Mouse (Mus musculus) ES-Bruce4 (cell line): ENCODE results near the gene Sez6. TPM values are rescaled to one million over a fixed set of nuclear protein-coding genes. Genes with fewer than 3 reads are reported as not detected.
A peak's percentile ranks its signal among the peaks of the same experiment; 100 is the strongest.

Experiments used
- H3K27ac ChIP-seq: 2 replicates; pipeline ENCODE4 v1.5.1; 2012; ENCODE audit warnings: low read length, inconsistent platforms; ENCODE audit not compliant: insufficient read depth
- H3K27me3 ChIP-seq: 2 replicates; pipeline ENCODE4 v1.6.1; 2012; ENCODE audit warnings: mild to moderate bottlenecking, low read length, inconsistent platforms; ENCODE audit not compliant: control insufficient read depth, poor library complexity, insufficient read depth, severe bottlenecking
- H3K36me3 ChIP-seq: 2 replicates; pipeline ENCODE4 v1.6.1; 2012; ENCODE audit warnings: inconsistent platforms, mild to moderate bottlenecking, low read length, moderate library complexity; ENCODE audit not compliant: control insufficient read depth, poor library complexity, insufficient read depth, severe bottlenecking
- H3K4me1 ChIP-seq: one replicate; pipeline ENCODE4 v1.8.1; 2011; ENCODE audit warnings: low read length; ENCODE audit not compliant: control insufficient read depth, insufficient read depth
- H3K4me3 ChIP-seq: 2 replicates; pipeline ENCODE4 v1.5.1; 2011; ENCODE audit warnings: low read depth, mild to moderate bottlenecking, low read length
- H3K9ac ChIP-seq: 2 replicates; pipeline ENCODE4 v1.6.1; 2012; ENCODE audit warnings: low read depth, mild to moderate bottlenecking, inconsistent platforms; ENCODE audit not compliant: poor library complexity, severe bottlenecking
- H3K9me3 ChIP-seq: replicated peaks from 2 replicates; pipeline ENCODE4 v1.6.1; 2012; ENCODE audit warnings: mild to moderate bottlenecking, low read length, inconsistent platforms; ENCODE audit not compliant: control insufficient read depth, poor library complexity, insufficient read depth, severe bottlenecking
- CTCF ChIP-seq: IDR thresholded peaks from one replicate; pipeline ENCODE4 v1.8.1; 2011; ENCODE audit warnings: low read depth, low read length
- EP300 ChIP-seq: IDR thresholded peaks from 2 replicates; pipeline ENCODE4 v1.6.1; 2011; ENCODE audit warnings: low read depth, low read length; ENCODE audit not compliant: insufficient read depth
- POLR2A ChIP-seq: IDR thresholded peaks from one replicate; pipeline ENCODE4 v1.8.1; 2011; ENCODE audit warnings: low read length; ENCODE audit not compliant: insufficient read depth
- polyA plus RNA-seq: library from polyadenylated mRNA; stranded (reverse); fragments of >200 nt; gene quantifications from 2 replicates; pipeline ENCODE4 v1.2.4, GENCODE M21; 2011; ENCODE audit warnings: low read depth; ENCODE audit not compliant: missing spikeins, insufficient read depth, insufficient read length

The Sez6 gene
- polyA plus RNA-seq, 1 experiment = 0.57 TPM

DNA sequence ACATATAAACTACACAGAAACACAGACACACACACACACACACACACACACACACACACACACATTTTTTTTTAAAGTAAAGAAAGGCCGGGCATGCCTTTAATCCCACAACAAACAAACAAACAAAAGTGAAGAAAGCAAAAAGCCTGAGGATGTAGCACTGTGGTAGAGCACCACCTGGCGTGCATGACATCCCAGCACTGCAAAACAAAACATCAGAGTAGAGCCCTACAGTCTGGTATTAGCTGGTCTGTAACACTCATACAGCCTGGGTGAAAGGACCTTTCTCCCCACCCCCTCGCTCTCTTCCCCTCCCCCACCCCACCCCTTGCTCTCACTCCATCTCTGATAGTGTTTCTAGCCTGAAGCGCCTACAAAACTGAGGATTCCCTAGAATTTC lies 45.3 kb downstream of the Sez6 start:
- no peaks in the 10 kb centered on the region for H3K4me1 ChIP-seq
- no peak overlapping the region for H3K27ac ChIP-seq
- H3K9me3 ChIP-seq = no peaks in the 10 kb centered on the region
- TF ChIP-seq POLR2A (no peak), CTCF (no peak), EP300 (no peak)
- no peaks in the 10 kb centered on the region for H3K27me3 ChIP-seq
- H3K36me3 ChIP-seq = no peaks in the 10 kb centered on the region
- H3K9ac ChIP-seq = no peak overlapping the region
- no peak overlapping the region for H3K4me3 ChIP-seq

DNA sequence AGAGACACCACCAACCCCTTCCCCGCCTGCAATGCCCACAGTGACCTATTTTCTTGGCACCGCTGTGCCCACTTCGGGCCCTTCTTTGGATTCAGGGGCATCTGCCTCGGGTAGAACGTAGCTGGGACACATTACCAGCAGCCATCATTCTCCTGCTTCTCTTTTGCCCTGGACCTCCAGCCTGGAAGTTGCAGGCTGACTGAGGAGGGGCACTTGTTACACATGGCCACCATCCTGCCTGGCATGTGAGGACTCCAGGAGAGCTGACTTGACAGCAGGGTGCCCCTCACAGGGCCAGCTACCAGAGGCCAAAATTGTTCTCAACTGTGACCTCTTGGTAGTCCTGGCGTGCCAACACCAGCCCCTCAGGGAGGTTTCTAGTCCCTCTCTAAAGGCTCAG lies 47.6 kb downstream of the Sez6 start:
- H3K27ac ChIP-seq = no peak overlapping the region
- H3K9me3 ChIP-seq = no peaks in the 10 kb centered on the region
- no peak overlapping the region for H3K9ac ChIP-seq
- H3K27me3 ChIP-seq = no peaks in the 10 kb centered on the region
- H3K4me1 ChIP-seq = no peaks in the 10 kb centered on the region
- H3K36me3 ChIP-seq = no peaks in the 10 kb centered on the region
- no peak overlapping the region for H3K4me3 ChIP-seq
- TF ChIP-seq EP300 (no peak), POLR2A (no peak), CTCF (no peak)

DNA sequence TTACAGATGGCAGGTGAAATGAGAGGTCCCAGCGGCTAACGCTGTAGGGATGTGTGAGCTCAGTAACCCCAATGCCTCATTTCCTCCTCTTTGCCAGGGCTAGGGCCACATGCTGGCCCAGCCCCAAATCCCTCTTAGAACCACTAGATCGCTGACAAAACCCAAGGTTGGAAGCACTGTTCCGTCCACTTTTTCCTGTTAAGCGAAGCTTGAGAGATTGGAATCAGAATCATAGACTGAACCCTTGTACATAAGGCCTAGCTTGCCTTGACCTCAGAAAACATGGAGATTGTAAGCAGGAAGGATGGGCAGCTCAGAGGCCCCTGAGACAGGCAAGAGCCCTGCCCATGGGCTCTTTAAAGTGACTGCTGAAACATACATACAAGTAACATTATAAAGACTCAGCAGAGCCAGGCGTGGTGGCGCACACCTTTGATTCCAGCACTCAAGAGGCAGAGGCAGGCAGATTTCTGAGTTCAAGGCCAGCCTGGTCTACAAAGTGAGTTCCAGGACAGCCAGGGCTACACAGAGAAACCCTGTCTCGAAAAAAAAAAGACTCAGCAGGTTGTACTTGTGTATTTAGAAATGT lies 48.7 kb downstream of the Sez6 start:
- Histone ChIP-seq H3K27ac (no peak overlapping the region), H3K4me3 (no peak overlapping the region), H3K36me3 (no peaks in the 10 kb centered on the region), H3K27me3 (no peaks in the 10 kb centered on the region), H3K4me1 (no peaks in the 10 kb centered on the region), H3K9me3 (no peaks in the 10 kb centered on the region), H3K9ac (no peak overlapping the region)
- TF ChIP-seq CTCF (no peak), POLR2A (no peak), EP300 (no peak)

DNA sequence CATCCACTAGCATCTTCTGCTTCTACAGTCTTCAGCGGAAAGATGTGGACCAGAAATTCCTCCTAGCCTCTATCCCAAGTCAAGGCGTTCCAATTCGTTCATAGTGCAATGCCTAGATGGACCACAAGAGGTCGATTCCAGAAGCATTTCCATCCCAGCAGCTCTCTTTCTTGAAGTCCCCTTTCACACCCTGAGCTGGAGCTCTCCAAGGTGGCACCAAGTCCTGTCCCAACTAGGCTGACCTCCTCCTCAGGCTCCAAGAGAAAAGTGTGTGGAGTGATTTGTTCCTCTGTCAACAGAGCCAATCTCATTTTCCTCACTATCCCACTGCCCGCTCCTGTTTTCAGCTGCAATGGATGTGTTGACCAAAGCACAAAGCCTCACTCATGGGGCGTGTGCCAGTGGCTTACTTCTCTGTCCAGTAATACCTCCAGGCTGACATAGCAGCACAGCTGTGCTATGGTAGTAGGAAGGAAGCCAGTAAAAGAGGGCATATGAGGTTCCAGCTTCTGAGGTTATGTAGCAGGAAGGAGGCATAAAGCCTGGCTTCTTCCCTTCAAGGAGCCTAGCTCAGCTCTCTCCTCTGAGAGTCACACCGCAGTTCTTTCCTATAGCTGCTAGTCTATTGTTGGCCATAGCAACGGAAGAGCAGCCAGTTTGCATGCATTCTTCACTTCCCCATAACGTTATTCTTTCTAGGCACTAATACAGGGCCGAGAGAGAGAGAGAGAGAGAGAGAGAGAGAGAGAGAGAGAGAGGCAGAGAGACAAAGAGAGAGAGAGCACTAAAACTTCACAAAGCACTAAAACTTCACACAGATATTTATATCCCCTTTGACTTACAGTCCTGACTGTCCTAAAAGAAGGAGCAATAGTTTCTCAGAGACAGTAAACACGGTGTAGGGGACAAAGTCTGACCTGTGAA lies 49.9 kb downstream of the Sez6 start:
- Histone ChIP-seq H3K9me3 (no peaks in the 10 kb centered on the region), H3K9ac (no peak overlapping the region), H3K27me3 (no peaks in the 10 kb centered on the region)

DNA sequence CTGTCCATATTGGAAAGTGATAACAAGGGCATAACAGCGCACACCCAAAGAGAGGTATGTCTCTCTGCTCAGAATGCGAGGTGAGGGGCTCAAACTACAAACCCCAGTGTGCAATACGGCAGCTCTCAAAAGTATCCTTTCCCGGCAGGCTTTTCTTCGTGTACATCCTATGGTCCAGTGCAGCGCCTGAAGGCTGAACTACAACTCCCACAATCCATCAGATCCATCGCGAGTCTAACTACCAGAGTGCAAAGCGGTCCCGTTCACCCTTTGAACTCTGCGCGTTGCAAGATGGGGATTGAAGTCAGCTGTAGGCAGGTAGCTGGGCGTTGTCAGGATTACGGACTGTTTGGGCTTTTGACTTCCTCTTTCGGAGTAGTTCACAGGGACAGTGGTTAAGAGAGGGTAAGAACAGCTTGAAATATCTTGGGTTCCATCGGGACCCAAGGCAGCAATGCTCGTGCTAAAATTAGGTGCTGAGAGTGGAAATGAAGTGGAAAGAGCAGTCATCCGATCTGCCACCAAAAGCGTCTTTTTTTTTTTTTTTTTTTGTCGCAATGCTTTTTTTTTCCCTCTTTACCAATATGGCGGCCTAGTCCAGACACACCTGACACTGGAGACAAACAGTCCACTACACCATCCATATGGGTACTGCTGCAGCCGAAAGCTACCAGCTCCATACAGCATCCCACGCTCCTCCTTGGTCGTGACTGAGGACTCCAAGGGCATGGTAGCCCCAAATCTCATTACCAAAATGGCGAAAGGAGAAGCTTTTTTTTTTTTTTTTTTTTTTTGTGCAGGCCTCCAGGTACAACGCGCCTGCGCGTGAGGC lies 51.2 kb downstream of the Sez6 start:
- no peaks in the 10 kb centered on the region for H3K27me3 ChIP-seq
- H3K27ac ChIP-seq = peak overlapping the region; percentile 86
- no peaks in the 10 kb centered on the region for H3K4me1 ChIP-seq
- H3K36me3 ChIP-seq = 0 out of 2 replicates have a peak, but pooled peaks cover 2% of the 10 kb centered on the region
- TF ChIP-seq CTCF (no peak), POLR2A (peak; percentile 16)
- H3K9ac ChIP-seq = peak overlapping the region; percentile 68
- no peaks in the 10 kb centered on the region for H3K9me3 ChIP-seq
- H3K4me3 ChIP-seq = peak overlapping the region; percentile 92

More for the DNA sequence above, 49.9 kb downstream of the Sez6 start:
- TF ChIP-seq POLR2A = no peak
- peak; percentile 42 for TF ChIP-seq CTCF
- H3K27ac ChIP-seq = no peak overlapping the region
- no peaks in the 10 kb centered on the region for H3K36me3 ChIP-seq
- H3K4me3 ChIP-seq = no peak overlapping the region
- H3K4me1 ChIP-seq = no peaks in the 10 kb centered on the region

DNA sequence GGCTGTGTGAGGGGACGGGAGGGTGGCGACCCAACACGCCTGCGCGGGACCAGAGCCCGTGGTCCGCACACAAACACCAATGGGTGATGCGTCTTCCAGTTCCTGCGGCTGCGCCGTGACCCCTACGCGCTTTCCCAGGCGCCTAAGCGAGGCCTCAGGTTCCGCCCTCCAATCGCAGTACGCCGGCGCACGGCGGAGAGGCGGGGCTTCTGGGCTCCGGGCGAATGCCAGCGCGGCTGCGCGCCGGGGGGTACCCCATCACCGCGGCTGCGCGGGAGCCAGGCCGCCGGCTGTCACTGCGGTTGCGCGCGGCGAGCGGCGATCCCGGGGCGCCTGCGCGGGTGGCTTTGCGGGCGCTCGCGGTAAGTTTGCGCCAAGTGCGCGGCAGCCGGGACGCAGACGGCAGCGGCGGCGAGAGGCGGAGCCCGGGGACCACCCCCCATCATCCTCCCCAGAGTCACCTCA lies 51.9 kb downstream of the Sez6 start, which contains the start of gene Phf12:
TSS of gene Phf12 (plus strand) at position 314 of the 465 bp plus-strand sequence.
- peak within 1 kb of the TSS; percentile 93 for H3K4me3 ChIP-seq
- peaks cover 5% of the 10 kb centered on the region for H3K36me3 ChIP-seq
- peak within 1 kb of the TSS; percentile 100 for H3K9ac ChIP-seq
- H3K9me3 ChIP-seq = no peaks in the 10 kb centered on the region
- H3K27me3 ChIP-seq = no peaks in the 10 kb centered on the region
- no peaks in the 10 kb centered on the region for H3K4me1 ChIP-seq
- H3K27ac ChIP-seq = peak within 1 kb of the TSS; percentile 86
- no peak for TF ChIP-seq POLR2A
- TF ChIP-seq EP300 = no peak
